Mouse (Mus musculus) layer of hippocampus, postnatal 25 days (tissue): Measurements from ENCODE around the gene Gkap1. TPM values are rescaled to one million over a fixed set of nuclear protein-coding genes. Genes with fewer than 3 reads are reported as not detected.
A peak's percentile ranks its signal among the peaks of the same experiment; 100 is the strongest.

Source experiments
- DNase-seq, 2 experiments: peaks; one replicate each; pipeline ENCODE4 v3.0.0; 2022; ENCODE audit warnings: mixed read lengths in 2 of 2, low spot score in 1 of 2; ENCODE audit errors: extremely low spot score in 1 of 2
- total RNA-seq, 2 experiments: library from RNA; stranded (reverse); gene quantifications; 2 replicates each; pipeline ENCODE4 v1.2.3; 2021

Gene Gkap1
- total RNA-seq, result 10 to 100 TPM; 22.8 to 23.7 TPM

GRCm38 (mm10) chr13:58275599-58275998 is at the start of gene Gkap1:
Gene Gkap1, minus strand, starts transcription at chr13:58275699.
- no peak for DNase-seq

GRCm38 (mm10) chr13:58317768-58318167 is 42.3 kb upstream of the Gkap1 start:
- no peak for DNase-seq

- no peak for DNase-seq
Measured at GRCm38 (mm10) chr13:58314991-58315390, 39.5 kb upstream of the Gkap1 start.

GRCm38 (mm10) chr13:58313758-58314157 is 38.3 kb upstream of the Gkap1 start:
- DNase-seq, result no peak

- no peak for DNase-seq
Measured at GRCm38 (mm10) chr13:58311351-58311750, 35.9 kb upstream of the Gkap1 start.

- DNase-seq, result no peak
Measured at GRCm38 (mm10) chr13:58309499-58309898, 34.0 kb upstream of the Gkap1 start.

GRCm38 (mm10) chr13:58307453-58307852 is 32.0 kb upstream of the Gkap1 start:
- no peak for DNase-seq

- no peak for DNase-seq
Measured at GRCm38 (mm10) chr13:58305230-58305629, 29.7 kb upstream of the Gkap1 start.

- no peak for DNase-seq
Measured at GRCm38 (mm10) chr13:58302421-58303145, 27.1 kb upstream of the Gkap1 start.

GRCm38 (mm10) chr13:58301961-58302360 is 26.5 kb upstream of the Gkap1 start:
- DNase-seq, result no peak

GRCm38 (mm10) chr13:58298756-58299155 is 23.3 kb upstream of the Gkap1 start:
- DNase-seq, result no peak

GRCm38 (mm10) chr13:58295582-58295981 is 20.1 kb upstream of the Gkap1 start:
- DNase-seq, result no peak

GRCm38 (mm10) chr13:58292811-58293210 is 17.3 kb upstream of the Gkap1 start:
- no peak for DNase-seq

GRCm38 (mm10) chr13:58289308-58289707 is 13.8 kb upstream of the Gkap1 start:
- DNase-seq, result no peak

GRCm38 (mm10) chr13:58287822-58288221 is 12.3 kb upstream of the Gkap1 start:
- peak; percentile 73 to 98 for DNase-seq

GRCm38 (mm10) chr13:58283466-58283865 is 8.0 kb upstream of the Gkap1 start:
- DNase-seq, result no peak

GRCm38 (mm10) chr13:58281936-58282335 is 6.4 kb upstream of the Gkap1 start:
- no peak for DNase-seq

GRCm38 (mm10) chr13:58280528-58280927 is 5.0 kb upstream of the Gkap1 start:
- no peak for DNase-seq

GRCm38 (mm10) chr13:58276256-58276655 is 757 bp upstream of the Gkap1 start:
- no peak for DNase-seq

GRCm38 (mm10) chr13:58275076-58275475 is 423 bp downstream of the Gkap1 start:
- no peak for DNase-seq

GRCm38 (mm10) chr13:58274259-58274991 is 1.1 kb downstream of the Gkap1 start:
- peak; percentile 33 to 40 for DNase-seq
